ENCODE assay signal across 30 mouse cellular contexts in the genomic region with DNA sequence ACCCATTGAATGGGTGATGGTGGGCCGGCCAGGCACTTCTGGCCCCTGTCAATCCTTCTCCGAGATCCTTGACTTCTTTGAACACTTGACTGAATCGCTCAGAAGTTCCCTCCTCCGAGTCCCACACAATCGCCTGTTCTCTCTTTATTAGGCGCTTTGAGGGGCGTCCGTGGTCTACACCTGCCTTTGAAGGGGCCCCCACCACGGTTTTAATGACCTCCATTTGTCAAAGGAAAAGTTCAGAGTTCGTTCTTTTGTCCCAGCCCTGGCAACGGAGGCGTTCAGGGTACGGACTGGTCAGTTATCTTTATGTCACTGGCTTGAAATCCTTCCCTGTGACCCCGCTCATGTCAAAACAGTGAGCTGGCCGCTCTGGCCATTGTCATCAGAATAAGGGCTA.
DNase-seq lines count a peak whose midpoint lies in the region; ATAC-seq lines count a peak whose summit lies in the region.
"Had no signal": no experiment of that assay in that cellular context is flagged by ENCODE, and none has a peak within 500 bp of the region (broad histone marks: within the 10 kb centered on the region; RNA-seq: fewer than 3 reads in every experiment).

No protein-coding gene starts in this region.

- no peak overlapping the region for H3K4me2 ChIP-seq in midbrain, embryonic 14.5 days (ENCODE audit: low read length)
- H3K4me2 ChIP-seq: forebrain, embryonic 13.5 days; heart, embryonic 15.5 days; hindbrain, embryonic 15.5 days; intestine, embryonic 15.5 days; liver, embryonic 12.5 days had no signal

- peaks cover 53% of the 10 kb centered on the region for H3K4me1 ChIP-seq in midbrain, embryonic 10.5 days
- H3K4me1 ChIP-seq in midbrain, embryonic 14.5 days (ENCODE audit: control insufficient read depth, insufficient read depth, low read length), result peaks cover 19% of the 10 kb centered on the region
- peaks cover 28% of the 10 kb centered on the region for H3K4me1 ChIP-seq in embryonic facial prominence, embryonic 10.5 days

- H3K9me3 ChIP-seq in midbrain, embryonic 10.5 days (replicated peaks), result no peaks in the 10 kb centered on the region
- H3K9me3 ChIP-seq in midbrain, embryonic 14.5 days (ENCODE audit: control insufficient read depth, low read length), result no peaks in the 10 kb centered on the region
- no peaks in the 10 kb centered on the region for H3K9me3 ChIP-seq in embryonic facial prominence, embryonic 10.5 days
- H3K9me3 ChIP-seq: forebrain, embryonic 13.5 days; heart, embryonic 10.5 days; heart, embryonic 15.5 days; hindbrain, embryonic 15.5 days; intestine, embryonic 15.5 days; liver, embryonic 12.5 days; megakaryocyte, embryonic 14.5 days had no signal

- no peaks in the 10 kb centered on the region for H3K36me3 ChIP-seq in midbrain, embryonic 10.5 days
- H3K36me3 ChIP-seq in midbrain, embryonic 14.5 days (ENCODE audit: control insufficient read depth, insufficient read depth, low read length), result no peaks in the 10 kb centered on the region
- no peaks in the 10 kb centered on the region for H3K36me3 ChIP-seq in embryonic facial prominence, embryonic 10.5 days (replicated peaks)
- H3K36me3 ChIP-seq: heart, embryonic 10.5 days; heart, embryonic 15.5 days; hindbrain, embryonic 15.5 days; intestine, embryonic 15.5 days; liver, embryonic 12.5 days had no signal

- H3K4me3 ChIP-seq in midbrain, embryonic 10.5 days, result peak overlapping the region; percentile 22; the same call in 1 of the 2 replicates
- no peak overlapping the region for H3K4me3 ChIP-seq in midbrain, embryonic 14.5 days (replicated peaks; ENCODE audit: low read depth, low read length)
- no peak overlapping the region for H3K4me3 ChIP-seq in embryonic facial prominence, embryonic 10.5 days
- H3K4me3 ChIP-seq: erythroblast, embryonic 14.5 days; forebrain, embryonic 13.5 days; heart, embryonic 10.5 days; heart, embryonic 15.5 days; hindbrain, embryonic 15.5 days; intestine, embryonic 15.5 days; liver, embryonic 12.5 days; megakaryocyte, embryonic 14.5 days; myocyte had no signal

- WGBS in midbrain, embryonic 10.5 days, result 27% methylated on average over 15 of the region's 15 CpGs
- 11% methylated on average over 15 of the region's 15 CpGs for WGBS in midbrain, embryonic 14.5 days
- WGBS in embryonic facial prominence, embryonic 10.5 days, result 58% methylated on average over 15 of the region's 15 CpGs

- H3K9ac ChIP-seq in midbrain, embryonic 14.5 days (replicated peaks; ENCODE audit: low read length), result no peak overlapping the region
- H3K9ac ChIP-seq: forebrain, embryonic 13.5 days; heart, embryonic 15.5 days; hindbrain, embryonic 15.5 days; intestine, embryonic 15.5 days; liver, embryonic 12.5 days; liver, postnatal 0 days had no signal

- peaks cover 98% of the 10 kb centered on the region for H3K27me3 ChIP-seq in midbrain, embryonic 10.5 days (ENCODE audit: low read depth, poor library complexity, severe bottlenecking)
- H3K27me3 ChIP-seq in midbrain, embryonic 14.5 days (ENCODE audit: control insufficient read depth, insufficient read depth, low read length), result peaks cover 8% of the 10 kb centered on the region; the same call in 1 of the 2 replicates
- H3K27me3 ChIP-seq in embryonic facial prominence, embryonic 10.5 days (replicated peaks; ENCODE audit: low read depth, poor library complexity, severe bottlenecking), result peaks cover 97% of the 10 kb centered on the region

- ATAC-seq in midbrain, embryonic 14.5 days (ENCODE audit: low FRiP score, low TSS enrichment), result no peak
- ATAC-seq: forebrain, embryonic 13.5 days; intestine, embryonic 15.5 days; liver, embryonic 12.5 days; liver, postnatal 0 days had no signal

- peak; percentile 83 for DNase-seq in midbrain, embryonic 10.5 days (ENCODE audit: low spot score)
- DNase-seq in midbrain, embryonic 14.5 days, result no peak
- peak; percentile 82 for DNase-seq in embryo, embryonic 10.5 days (ENCODE audit: low spot score)
- DNase-seq in embryonic facial prominence, embryonic 10.5 days (ENCODE audit: low spot score), result peak; percentile 22
- peak; percentile 45 for DNase-seq in retina, embryonic 14.5 days (ENCODE audit: low spot score)
- DNase-seq in Muller cell, postnatal 12 days (ENCODE audit: inconsistent ontology term), result no peak
- no peak for DNase-seq in spleen, postnatal 10 days (ENCODE audit: low spot score in 2 of 2)
- no peak for DNase-seq in kidney, postnatal 14 days
- DNase-seq: adrenal gland, postnatal 14 days; B cell, adult 2 months; cerebellum, adult 11-12 months; cerebellum, adult 9-11 months; gastrocnemius, postnatal 25 days; heart, adult 11 months; kidney, adult 2 months; kidney, postnatal 4 days; layer of hippocampus, postnatal 36 days; left cerebral cortex, postnatal 4 days; liver, postnatal 0 days; lung, postnatal 4 days; right cerebral cortex, postnatal 4 days had no signal

- peak overlapping the region; percentile 81 for H3K27ac ChIP-seq in midbrain, embryonic 10.5 days (replicated peaks)
- no peak overlapping the region for H3K27ac ChIP-seq in midbrain, embryonic 14.5 days (replicated peaks; ENCODE audit: low read depth, low read length)
- no peak overlapping the region for H3K27ac ChIP-seq in embryonic facial prominence, embryonic 10.5 days (replicated peaks)
- H3K27ac ChIP-seq: forebrain, embryonic 13.5 days; heart, embryonic 10.5 days; heart, embryonic 15.5 days; hindbrain, embryonic 15.5 days; intestine, embryonic 15.5 days; liver, embryonic 12.5 days had no signal

Comparison
In these comparisons a context has a peak if more than half of its experiments do, and no peak if none do; other contexts are left out.
1. DNase-seq: peak in midbrain, embryonic 10.5 days (single experiment), embryo, embryonic 10.5 days (single experiment), embryonic facial prominence, embryonic 10.5 days (single experiment) and retina, embryonic 14.5 days (single experiment); none in midbrain, embryonic 14.5 days (single experiment), Muller cell, postnatal 12 days (single experiment), spleen, postnatal 10 days (0 of 2) and kidney, postnatal 14 days (single experiment).